17 mouse cellular contexts compared by ENCODE assay signal in the genomic region with DNA sequence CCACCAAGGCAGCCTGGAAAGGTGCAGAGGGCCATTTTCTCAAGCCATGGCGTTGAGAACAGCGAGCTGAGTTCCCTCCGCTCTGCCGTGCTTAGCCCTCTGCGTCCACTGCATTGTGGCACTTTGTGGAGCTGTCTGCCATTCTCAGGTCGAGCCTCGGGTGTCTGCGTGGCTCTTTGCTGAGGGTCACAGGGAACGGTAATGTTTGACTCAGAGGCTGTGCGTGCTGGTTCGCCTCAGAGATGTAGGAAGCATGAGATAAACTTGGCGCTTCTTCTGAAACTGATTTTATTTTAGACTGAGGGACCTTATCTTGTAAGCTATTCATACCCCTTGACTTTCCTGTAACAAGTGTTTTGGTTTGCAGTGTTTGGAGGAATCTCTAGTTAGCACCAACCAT.
DNase-seq lines count a peak whose midpoint lies in the region; ATAC-seq and TF ChIP-seq lines count a peak whose summit lies in the region.
"Had no signal": no experiment of that assay in that cellular context is flagged by ENCODE, and none has a peak within 500 bp of the region (broad histone marks: within the 10 kb centered on the region; RNA-seq: fewer than 3 reads in every experiment).

No protein-coding gene starts in this region.

- H3K9ac ChIP-seq in hindbrain, embryonic 11.5 days (ENCODE audit: low read depth, low read length) = 0 out of 2 replicates have a peak overlapping the region, but pooled peaks have one; percentile 17
- no peak overlapping the region for H3K9ac ChIP-seq in hindbrain, embryonic 16.5 days (ENCODE audit: low read depth, low read length)
- H3K9ac ChIP-seq in midbrain, embryonic 11.5 days (ENCODE audit: low read length) = no peak overlapping the region
- no peak overlapping the region for H3K9ac ChIP-seq in midbrain, postnatal 0 days (replicated peaks; ENCODE audit: low read length, poor library complexity, severe bottlenecking)
- H3K9ac ChIP-seq: embryonic facial prominence, embryonic 15.5 days; forebrain, embryonic 13.5 days; limb, embryonic 15.5 days had no signal

- H3K9me3 ChIP-seq in hindbrain, embryonic 11.5 days (ENCODE audit: control insufficient read depth, low read length) = no peaks in the 10 kb centered on the region
- no peaks in the 10 kb centered on the region for H3K9me3 ChIP-seq in hindbrain, embryonic 16.5 days (ENCODE audit: control insufficient read depth, low read length)
- H3K9me3 ChIP-seq in midbrain, embryonic 11.5 days (ENCODE audit: control insufficient read depth, low read length) = no peaks in the 10 kb centered on the region
- H3K9me3 ChIP-seq in midbrain, postnatal 0 days (ENCODE audit: low read length) = no peaks in the 10 kb centered on the region
- H3K9me3 ChIP-seq: embryonic facial prominence, embryonic 15.5 days; forebrain, embryonic 13.5 days; limb, embryonic 15.5 days had no signal

- H3K4me1 ChIP-seq in hindbrain, embryonic 11.5 days (replicated peaks; ENCODE audit: control insufficient read depth, insufficient read depth, low read length) = no peaks in the 10 kb centered on the region; the same call in 1 of the 2 replicates
- peaks cover 5% of the 10 kb centered on the region for H3K4me1 ChIP-seq in hindbrain, embryonic 16.5 days (ENCODE audit: control insufficient read depth, insufficient read depth, low read depth, low read length)
- H3K4me1 ChIP-seq in midbrain, embryonic 11.5 days (ENCODE audit: control insufficient read depth, insufficient read depth, low read length) = peaks cover 7% of the 10 kb centered on the region
- 0 out of 2 replicates have a peak, but pooled peaks cover 4% of the 10 kb centered on the region for H3K4me1 ChIP-seq in midbrain, postnatal 0 days (ENCODE audit: insufficient read depth, low read length)
- H3K4me1 ChIP-seq: forebrain, embryonic 13.5 days had no signal

- peak; percentile 34 for DNase-seq in embryo, embryonic 10 days (ENCODE audit: low spot score)
- DNase-seq in embryo, embryonic 9.5 days (ENCODE audit: extremely low spot score) = no peak
- DNase-seq in hindbrain, embryonic 11.5 days (ENCODE audit: low spot score) = no peak
- peak; percentile 85 for DNase-seq in midbrain, embryonic 11.5 days (ENCODE audit: low spot score, missing footprints)
- DNase-seq in midbrain, postnatal 0 days (ENCODE audit: low spot score) = no peak
- DNase-seq in adrenal gland, postnatal 10 days = no peak
- no peak for DNase-seq in adrenal gland, postnatal 36 days
- DNase-seq: adrenal gland, adult 8-10 months; cerebellum, adult 9-11 months; kidney, adult 9 months; lung, postnatal 10 days; thymus, adult 2 months had no signal

- no peaks in the 10 kb centered on the region for H3K27me3 ChIP-seq in hindbrain, embryonic 11.5 days (ENCODE audit: control insufficient read depth, insufficient read depth, low read length)
- H3K27me3 ChIP-seq in hindbrain, embryonic 16.5 days (replicated peaks; ENCODE audit: control insufficient read depth, insufficient read depth, low read length) = no peaks in the 10 kb centered on the region
- H3K27me3 ChIP-seq in midbrain, embryonic 11.5 days (ENCODE audit: control insufficient read depth, insufficient read depth, low read length) = no peaks in the 10 kb centered on the region
- no peaks in the 10 kb centered on the region for H3K27me3 ChIP-seq in midbrain, postnatal 0 days (ENCODE audit: insufficient read depth, low read length)
- H3K27me3 ChIP-seq: CH12.LX; embryonic facial prominence, embryonic 15.5 days had no signal

- H3K4me2 ChIP-seq in hindbrain, embryonic 11.5 days (replicated peaks; ENCODE audit: low read depth, low read length) = no peak overlapping the region
- no peak overlapping the region for H3K4me2 ChIP-seq in hindbrain, embryonic 16.5 days (ENCODE audit: low read length)
- no peak overlapping the region for H3K4me2 ChIP-seq in midbrain, embryonic 11.5 days
- no peak overlapping the region for H3K4me2 ChIP-seq in midbrain, postnatal 0 days (ENCODE audit: low read depth, low read length, poor library complexity, severe bottlenecking)
- H3K4me2 ChIP-seq: embryonic facial prominence, embryonic 15.5 days; forebrain, embryonic 13.5 days; limb, embryonic 15.5 days had no signal

- H3K36me3 ChIP-seq in hindbrain, embryonic 11.5 days (ENCODE audit: control insufficient read depth, insufficient read depth, low read length) = no peaks in the 10 kb centered on the region
- H3K36me3 ChIP-seq in hindbrain, embryonic 16.5 days (ENCODE audit: control insufficient read depth, insufficient read depth, low read length) = no peaks in the 10 kb centered on the region
- no peaks in the 10 kb centered on the region for H3K36me3 ChIP-seq in midbrain, embryonic 11.5 days (ENCODE audit: control insufficient read depth, insufficient read depth, low read length)
- H3K36me3 ChIP-seq in midbrain, postnatal 0 days (ENCODE audit: insufficient read depth, low read length) = no peaks in the 10 kb centered on the region
- H3K36me3 ChIP-seq: embryonic facial prominence, embryonic 15.5 days; limb, embryonic 15.5 days had no signal

- H3K27ac ChIP-seq in hindbrain, embryonic 11.5 days (ENCODE audit: low read depth, low read length) = no peak overlapping the region
- H3K27ac ChIP-seq in hindbrain, embryonic 16.5 days (ENCODE audit: low read depth, low read length) = no peak overlapping the region
- H3K27ac ChIP-seq in midbrain, embryonic 11.5 days (ENCODE audit: low read depth, low read length) = no peak overlapping the region
- H3K27ac ChIP-seq in midbrain, postnatal 0 days (ENCODE audit: low read depth, low read length) = no peak overlapping the region
- H3K27ac ChIP-seq: embryonic facial prominence, embryonic 15.5 days; forebrain, embryonic 13.5 days; limb, embryonic 15.5 days had no signal

- 28% methylated on average over 12 of the region's 12 CpGs for WGBS in hindbrain, embryonic 11.5 days
- WGBS in hindbrain, embryonic 16.5 days = 28% methylated on average over 12 of the region's 12 CpGs
- 25% methylated on average over 12 of the region's 12 CpGs for WGBS in midbrain, embryonic 11.5 days
- WGBS in midbrain, postnatal 0 days = 36% methylated on average over 12 of the region's 12 CpGs

- H3K4me3 ChIP-seq in hindbrain, embryonic 11.5 days (ENCODE audit: low read depth, low read length) = no peak overlapping the region
- H3K4me3 ChIP-seq in hindbrain, embryonic 16.5 days (ENCODE audit: low read length) = no peak overlapping the region
- H3K4me3 ChIP-seq in midbrain, embryonic 11.5 days (ENCODE audit: low read depth, low read length) = no peak overlapping the region
- H3K4me3 ChIP-seq in midbrain, postnatal 0 days (ENCODE audit: low read depth, low read length) = no peak overlapping the region
- H3K4me3 ChIP-seq: embryonic facial prominence, embryonic 15.5 days; forebrain, embryonic 13.5 days; limb, embryonic 15.5 days had no signal

- no peak for TF ChIP-seq CTCF in midbrain, postnatal 0 days (IDR thresholded peaks at IDR 0.05)

- no peak for ATAC-seq in hindbrain, embryonic 11.5 days (ENCODE audit: low FRiP score)
- ATAC-seq in hindbrain, embryonic 16.5 days = no peak
- no peak for ATAC-seq in midbrain, embryonic 11.5 days (ENCODE audit: low FRiP score)
- ATAC-seq in midbrain, postnatal 0 days (ENCODE audit: low FRiP score) = no peak
- ATAC-seq: forebrain, embryonic 13.5 days had no signal

Comparison
In these comparisons a context has a peak if more than half of its experiments do, and no peak if none do; other contexts are left out.
1. DNase-seq: peak in embryo, embryonic 10 days (single experiment) and midbrain, embryonic 11.5 days (single experiment); none in embryo, embryonic 9.5 days (single experiment), hindbrain, embryonic 11.5 days (single experiment), midbrain, postnatal 0 days (single experiment), adrenal gland, postnatal 10 days (single experiment) and adrenal gland, postnatal 36 days (0 of 2).